Mouse (Mus musculus) ES-Bruce4 (cell line): ENCODE results near the gene Rpl18. TPM values are rescaled to one million over a fixed set of nuclear protein-coding genes. Genes with fewer than 3 reads are reported as not detected.

ENCODE experiments used
- H3K27ac ChIP-seq: 2 replicates; pipeline ENCODE4 v1.5.1; 2012; ENCODE audit warnings: low read length, inconsistent platforms; ENCODE audit not compliant: insufficient read depth
- H3K27me3 ChIP-seq: 2 replicates; pipeline ENCODE4 v1.6.1; 2012; ENCODE audit warnings: mild to moderate bottlenecking, low read length, inconsistent platforms; ENCODE audit not compliant: control insufficient read depth, poor library complexity, insufficient read depth, severe bottlenecking
- H3K36me3 ChIP-seq: 2 replicates; pipeline ENCODE4 v1.6.1; 2012; ENCODE audit warnings: inconsistent platforms, mild to moderate bottlenecking, low read length, moderate library complexity; ENCODE audit not compliant: control insufficient read depth, poor library complexity, insufficient read depth, severe bottlenecking
- H3K4me1 ChIP-seq: one replicate; pipeline ENCODE4 v1.8.1; 2011; ENCODE audit warnings: low read length; ENCODE audit not compliant: control insufficient read depth, insufficient read depth
- H3K4me3 ChIP-seq: 2 replicates; pipeline ENCODE4 v1.5.1; 2011; ENCODE audit warnings: low read depth, mild to moderate bottlenecking, low read length
- H3K9ac ChIP-seq: 2 replicates; pipeline ENCODE4 v1.6.1; 2012; ENCODE audit warnings: low read depth, mild to moderate bottlenecking, inconsistent platforms; ENCODE audit not compliant: poor library complexity, severe bottlenecking
- H3K9me3 ChIP-seq: replicated peaks from 2 replicates; pipeline ENCODE4 v1.6.1; 2012; ENCODE audit warnings: mild to moderate bottlenecking, low read length, inconsistent platforms; ENCODE audit not compliant: control insufficient read depth, poor library complexity, insufficient read depth, severe bottlenecking
- CTCF ChIP-seq: IDR thresholded peaks from one replicate; pipeline ENCODE4 v1.8.1; 2011; ENCODE audit warnings: low read depth, low read length
- EP300 ChIP-seq: IDR thresholded peaks from 2 replicates; pipeline ENCODE4 v1.6.1; 2011; ENCODE audit warnings: low read depth, low read length; ENCODE audit not compliant: insufficient read depth
- POLR2A ChIP-seq: IDR thresholded peaks from one replicate; pipeline ENCODE4 v1.8.1; 2011; ENCODE audit warnings: low read length; ENCODE audit not compliant: insufficient read depth
- polyA plus RNA-seq: library from polyadenylated mRNA; stranded (reverse); fragments of >200 nt; gene quantifications from 2 replicates; pipeline ENCODE4 v1.2.4, GENCODE M21; 2011; ENCODE audit warnings: low read depth; ENCODE audit not compliant: missing spikeins, insufficient read depth, insufficient read length

Rpl18 gene
- polyA plus RNA-seq, 1 experiment = 1,593 TPM

- peak overlapping the region; percentile 45 for H3K27ac ChIP-seq
- peaks cover 28% of the 10 kb centered on the region for H3K36me3 ChIP-seq
- H3K9ac ChIP-seq = peak overlapping the region; percentile 90
- H3K27me3 ChIP-seq = no peaks in the 10 kb centered on the region
- no peaks in the 10 kb centered on the region for H3K4me1 ChIP-seq
- peak overlapping the region; percentile 93 for H3K4me3 ChIP-seq
- H3K9me3 ChIP-seq = no peaks in the 10 kb centered on the region
- TF ChIP-seq POLR2A (no peak), CTCF (no peak), EP300 (no peak)
Observed at GRCm38 (mm10) chr7:45718331-45718730, 3.1 kb downstream of the Rpl18 start.

GRCm38 (mm10) chr7:45719180-45719579 is 3.9 kb downstream of the Rpl18 start:
- no peaks in the 10 kb centered on the region for H3K4me1 ChIP-seq
- H3K9ac ChIP-seq = peak overlapping the region; percentile 90
- H3K9me3 ChIP-seq = no peaks in the 10 kb centered on the region
- TF ChIP-seq POLR2A (no peak), EP300 (no peak), CTCF (no peak)
- H3K4me3 ChIP-seq = peak overlapping the region; percentile 93
- no peaks in the 10 kb centered on the region for H3K27me3 ChIP-seq
- no peak overlapping the region for H3K27ac ChIP-seq
- H3K36me3 ChIP-seq = peaks cover 32% of the 10 kb centered on the region

- Histone ChIP-seq H3K9me3 (no peaks in the 10 kb centered on the region), H3K9ac (peak overlapping the region; percentile 90), H3K4me1 (no peaks in the 10 kb centered on the region), H3K36me3 (peaks cover 32% of the 10 kb centered on the region), H3K27ac (no peak overlapping the region; the same call in 1 of the 2 replicates), H3K27me3 (no peaks in the 10 kb centered on the region), H3K4me3 (peak overlapping the region; percentile 93)
- TF ChIP-seq POLR2A = no peak
- TF ChIP-seq CTCF = no peak
- TF ChIP-seq EP300 = no peak
Observed at GRCm38 (mm10) chr7:45719738-45720412, 4.6 kb downstream of the Rpl18 start.

- peak within 1 kb of the TSS; percentile 93 for H3K4me3 ChIP-seq
- H3K36me3 ChIP-seq = peaks cover 32% of the 10 kb centered on the region
- TF ChIP-seq POLR2A (no peak), CTCF (peak; percentile 6), EP300 (0 out of 2 replicates have a peak, but pooled peaks have one; percentile 38)
Observed at GRCm38 (mm10) chr7:45720413-45721233, 5.4 kb downstream of the Rpl18 start, which contains the start of gene Fam83e. Gene Fam83e, plus strand, starts transcription at chr7:45721212.

GRCm38 (mm10) chr7:45721234-45721571 is 5.9 kb downstream of the Rpl18 start:
- 0 out of 2 replicates have a peak overlapping the region, but pooled peaks have one; percentile 6 for H3K9ac ChIP-seq
- peaks cover 32% of the 10 kb centered on the region for H3K36me3 ChIP-seq
- H3K4me3 ChIP-seq = no peak overlapping the region
- no peaks in the 10 kb centered on the region for H3K4me1 ChIP-seq
- TF ChIP-seq POLR2A (no peak), EP300 (no peak), CTCF (no peak)
- H3K9me3 ChIP-seq = no peaks in the 10 kb centered on the region
- no peaks in the 10 kb centered on the region for H3K27me3 ChIP-seq
- H3K27ac ChIP-seq = peak overlapping the region; percentile 29; the same call in 1 of the 2 replicates

More at GRCm38 (mm10) chr7:45720413-45721233, 5.4 kb downstream of the Rpl18 start, which contains the start of gene Fam83e:
- no peaks in the 10 kb centered on the region for H3K4me1 ChIP-seq
- no peaks in the 10 kb centered on the region for H3K27me3 ChIP-seq
- H3K9ac ChIP-seq = peak within 1 kb of the TSS; percentile 90
- peak within 1 kb of the TSS; percentile 29; the same call in 1 of the 2 replicates for H3K27ac ChIP-seq
- no peaks in the 10 kb centered on the region for H3K9me3 ChIP-seq
